Mouse (Mus musculus): ENCODE data around the gene Spop.

- TF ChIP-seq POLR2A (IDR thresholded peaks at IDR 0.05; ENCODE audit: extremely low read depth, insufficient read depth, low read length) (no peak), CTCF (IDR thresholded peaks at IDR 0.05; ENCODE audit: low read depth, low read length) (no peak)
Observed at GRCm38 (mm10) chr11:95528231-95528630, 114.4 kb downstream of the Spop start.

Data from liver, adult 2 months (tissue).